Mouse (Mus musculus) hindbrain, embryonic 14.5 days (tissue): ENCODE data around the gene Ddx18. TPM values are rescaled to one million over a fixed set of nuclear protein-coding genes. Genes with fewer than 3 reads are reported as not detected.
A peak's percentile ranks its signal among the peaks of the same experiment; 100 is the strongest.

Source experiments
- ATAC-seq: fragments of 200-750 bp; cut with Nextera tagmentation; 2 replicates; pipeline ENCODE4 v1.8.0; 2017; ENCODE audit warnings: moderate number of reproducible peaks, mild to moderate bottlenecking, moderate TSS enrichment, moderate library complexity; ENCODE audit not compliant: low FRiP score
- DNase-seq: peaks from one replicate; pipeline ENCODE4 v3.0.0-alpha.2; 2015; ENCODE audit warnings: low spot score
- H3K27ac ChIP-seq: fragments of 300-500 bp; sonication (generic); 2 replicates; pipeline ENCODE4 v1.5.1; 2014; ENCODE audit warnings: mild to moderate bottlenecking, moderate library complexity
- H3K27me3 ChIP-seq: fragments of 300-500 bp; sonication (generic); 2 replicates; pipeline ENCODE4 v1.6.1; 2014; ENCODE audit warnings: mild to moderate bottlenecking, low read length, mixed read lengths; ENCODE audit not compliant: control insufficient read depth, insufficient read depth
- H3K36me3 ChIP-seq: fragments of 300-500 bp; sonication (generic); replicated peaks from 2 replicates; pipeline ENCODE4 v1.6.1; 2014; ENCODE audit not compliant: control insufficient read depth, insufficient read depth
- H3K4me1 ChIP-seq: fragments of 300-500 bp; sonication (generic); replicated peaks from 2 replicates; pipeline ENCODE4 v1.6.1; 2014; ENCODE audit warnings: antibody characterized with exemption, low read length, mixed read lengths; ENCODE audit not compliant: control insufficient read depth, insufficient read depth
- H3K4me2 ChIP-seq: fragments of 300-500 bp; sonication (generic); replicated peaks from 2 replicates; pipeline ENCODE4 v1.6.1; 2014; ENCODE audit warnings: mild to moderate bottlenecking, moderate library complexity
- H3K4me3 ChIP-seq: fragments of 300-500 bp; sonication (generic); replicated peaks from 2 replicates; pipeline ENCODE4 v1.5.1; 2014; ENCODE audit warnings: mild to moderate bottlenecking, low read length
- H3K9ac ChIP-seq: fragments of 300-500 bp; sonication (generic); 2 replicates; pipeline ENCODE4 v1.6.1; 2014
- H3K9me3 ChIP-seq: fragments of 300-500 bp; sonication (generic); 2 replicates; pipeline ENCODE4 v1.6.1; 2016; ENCODE audit warnings: low read length; ENCODE audit not compliant: control insufficient read depth
- WGBS: fragments of 180-500 bp; shearing (Covaris S2); extraction: QIAGEN DNeasy Blood & Tissue Kit; methylation state at CpG from one replicate; pipeline ENCODE4 v1.1.7; 2014; 5-methylcytosine and 5-hydroxymethylcytosine counted together
- polyA plus RNA-seq: library from polyadenylated mRNA; unstranded; fragments of >200 nt; fragmentation: Nextera tagmentation; extraction: Ambion mirVana; gene quantifications from 2 replicates; pipeline ENCODE4 v1.2.1, GENCODE M21; 2014

Gene Ddx18
- polyA plus RNA-seq, 1 experiment from 2014 or later: 35.3 TPM

- WGBS: 0% methylated on average over 1 of the region's 1 CpGs
- H3K27ac ChIP-seq: no peak overlapping the region
- H3K27me3 ChIP-seq: no peaks in the 10 kb centered on the region
- H3K9ac ChIP-seq: no peak overlapping the region
- no peaks in the 10 kb centered on the region for H3K36me3 ChIP-seq
- ATAC-seq (no peak), DNase-seq (no peak)
- no peaks in the 10 kb centered on the region for H3K9me3 ChIP-seq
- no peak overlapping the region for H3K4me3 ChIP-seq
- no peaks in the 10 kb centered on the region for H3K4me1 ChIP-seq
- no peak overlapping the region for H3K4me2 ChIP-seq
Measured at GRCm38 (mm10) chr1:121577491-121577890, 9.7 kb upstream of the Ddx18 start.

DNA sequence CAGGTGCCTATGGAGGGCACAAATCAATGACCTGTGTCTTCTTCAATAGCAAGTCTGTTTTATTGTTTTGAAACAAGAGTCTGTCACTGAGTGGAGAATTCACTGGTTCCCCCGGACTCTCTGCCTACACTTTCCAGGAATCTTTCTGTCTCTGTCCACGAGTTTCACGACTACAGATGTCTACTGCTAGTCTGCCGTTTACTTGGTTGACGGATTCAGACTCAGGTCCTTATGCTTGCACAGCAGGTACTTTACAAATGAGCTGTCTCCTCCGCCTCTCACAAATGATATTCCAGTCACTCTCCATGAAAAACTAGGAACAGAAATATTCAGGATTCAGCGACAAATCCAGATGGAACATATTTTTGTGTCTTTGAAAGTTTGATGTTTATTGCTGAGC, 2.7 kb upstream of the Ddx18 start:
- DNase-seq (no peak), ATAC-seq (no peak)
- Histone ChIP-seq H3K9ac (no peak overlapping the region), H3K4me3 (no peak overlapping the region), H3K9me3 (no peaks in the 10 kb centered on the region), H3K4me2 (no peak overlapping the region), H3K27me3 (no peaks in the 10 kb centered on the region), H3K36me3 (peaks cover 2% of the 10 kb centered on the region; the same call in 1 of the 2 replicates), H3K27ac (no peak overlapping the region), H3K4me1 (peaks cover 8% of the 10 kb centered on the region; the same call in 1 of the 2 replicates)
- WGBS: 87% methylated on average over 7 of the region's 7 CpGs

- Histone ChIP-seq H3K9ac (no peak overlapping the region), H3K27me3 (no peaks in the 10 kb centered on the region), H3K36me3 (peaks cover 97% of the 10 kb centered on the region), H3K4me3 (no peak overlapping the region), H3K4me1 (no peaks in the 10 kb centered on the region), H3K4me2 (no peak overlapping the region), H3K9me3 (no peaks in the 10 kb centered on the region), H3K27ac (no peak overlapping the region)
- no peak for DNase-seq
- WGBS: 93% methylated on average over 5 of the region's 5 CpGs
- ATAC-seq: no peak
Measured at GRCm38 (mm10) chr1:121557861-121558260, 9.9 kb downstream of the Ddx18 start.

DNA sequence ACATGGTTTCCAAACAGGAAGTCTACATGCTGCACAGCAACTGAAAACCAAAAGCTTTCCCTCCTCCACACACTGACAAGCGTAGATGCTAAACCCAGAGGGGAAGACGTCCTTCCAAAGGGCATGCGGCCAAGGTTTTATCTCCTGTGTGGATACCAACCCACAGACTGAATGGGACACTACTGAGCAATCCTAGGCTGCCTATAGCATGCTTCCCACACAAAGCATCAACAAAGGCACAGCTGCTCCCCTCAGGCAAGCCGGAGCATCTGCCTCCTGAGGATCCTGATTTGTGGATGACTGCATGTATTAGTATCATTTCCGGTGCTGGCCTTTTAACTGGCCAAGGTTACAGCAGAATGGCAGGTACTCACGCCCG, 16.3 kb downstream of the Ddx18 start:
- Histone ChIP-seq H3K36me3 (peaks cover 55% of the 10 kb centered on the region), H3K9ac (no peak overlapping the region), H3K4me3 (no peak overlapping the region), H3K4me1 (no peaks in the 10 kb centered on the region), H3K27me3 (no peaks in the 10 kb centered on the region), H3K4me2 (no peak overlapping the region), H3K9me3 (no peaks in the 10 kb centered on the region), H3K27ac (no peak overlapping the region; the same call in 1 of the 2 replicates)
- DNase-seq (no peak), ATAC-seq (0 out of 2 replicates have a peak, but pooled peaks have one; percentile 49)
- 70% methylated on average over 7 of the region's 7 CpGs for WGBS

DNA sequence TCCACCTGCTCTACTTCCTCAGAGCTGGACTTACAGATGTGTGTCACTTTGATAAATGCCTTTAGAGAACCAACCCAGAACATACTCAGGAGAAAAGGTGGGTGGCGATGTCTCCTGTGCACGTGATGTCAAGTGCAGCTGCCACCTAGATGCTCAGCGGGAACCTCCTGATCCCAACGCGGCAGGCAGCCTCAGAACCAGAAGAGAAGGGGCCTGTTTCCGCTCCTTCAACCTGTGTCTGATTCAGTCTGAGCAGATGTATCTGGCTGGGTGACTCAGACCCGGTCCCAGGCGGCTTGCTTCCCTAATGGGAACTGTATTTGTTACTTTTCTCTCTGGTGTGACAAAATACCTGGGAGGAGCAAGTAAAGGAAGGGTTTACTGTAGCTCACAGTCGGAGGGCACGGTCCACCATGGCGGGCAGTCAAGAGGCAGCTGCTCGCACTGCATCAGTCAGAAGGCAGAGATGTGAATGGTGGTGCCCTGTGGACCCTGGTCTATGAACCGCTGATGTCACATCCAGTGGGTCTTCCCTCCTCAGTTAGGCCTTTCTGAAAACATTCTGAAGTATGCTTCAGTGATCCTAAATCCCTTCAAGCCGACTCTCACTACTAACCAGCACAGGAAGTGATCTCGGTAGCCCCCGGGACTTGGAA, 16.9 kb downstream of the Ddx18 start:
- Histone ChIP-seq H3K4me1 (no peaks in the 10 kb centered on the region), H3K9me3 (no peaks in the 10 kb centered on the region), H3K9ac (no peak overlapping the region), H3K36me3 (peaks cover 50% of the 10 kb centered on the region), H3K4me3 (no peak overlapping the region), H3K4me2 (no peak overlapping the region), H3K27me3 (no peaks in the 10 kb centered on the region), H3K27ac (no peak overlapping the region)
- DNase-seq: no peak
- WGBS: 88% methylated on average over 16 of the region's 16 CpGs
- ATAC-seq: no peak

- no peaks in the 10 kb centered on the region for H3K9me3 ChIP-seq
- no peak overlapping the region for H3K27ac ChIP-seq
- H3K4me2 ChIP-seq: no peak overlapping the region
- H3K36me3 ChIP-seq: peaks cover 35% of the 10 kb centered on the region
- no peak for DNase-seq
- H3K9ac ChIP-seq: no peak overlapping the region
- no peaks in the 10 kb centered on the region for H3K27me3 ChIP-seq
- WGBS: 70% methylated on average over 4 of the region's 4 CpGs
- H3K4me3 ChIP-seq: no peak overlapping the region
- no peak for ATAC-seq
- H3K4me1 ChIP-seq: no peaks in the 10 kb centered on the region
Measured at GRCm38 (mm10) chr1:121549456-121549855, 18.3 kb downstream of the Ddx18 start.

- H3K4me1 ChIP-seq: no peaks in the 10 kb centered on the region
- DNase-seq (no peak), ATAC-seq (no peak)
- no peaks in the 10 kb centered on the region for H3K9me3 ChIP-seq
- H3K27me3 ChIP-seq: no peaks in the 10 kb centered on the region
- no peak overlapping the region for H3K4me2 ChIP-seq
- peaks cover 28% of the 10 kb centered on the region for H3K36me3 ChIP-seq
- no peak overlapping the region for H3K4me3 ChIP-seq
- no peak overlapping the region for H3K27ac ChIP-seq
- H3K9ac ChIP-seq: no peak overlapping the region
- WGBS: 92% methylated on average over 4 of the region's 4 CpGs
Measured at GRCm38 (mm10) chr1:121548667-121549066, 19.1 kb downstream of the Ddx18 start.

DNA sequence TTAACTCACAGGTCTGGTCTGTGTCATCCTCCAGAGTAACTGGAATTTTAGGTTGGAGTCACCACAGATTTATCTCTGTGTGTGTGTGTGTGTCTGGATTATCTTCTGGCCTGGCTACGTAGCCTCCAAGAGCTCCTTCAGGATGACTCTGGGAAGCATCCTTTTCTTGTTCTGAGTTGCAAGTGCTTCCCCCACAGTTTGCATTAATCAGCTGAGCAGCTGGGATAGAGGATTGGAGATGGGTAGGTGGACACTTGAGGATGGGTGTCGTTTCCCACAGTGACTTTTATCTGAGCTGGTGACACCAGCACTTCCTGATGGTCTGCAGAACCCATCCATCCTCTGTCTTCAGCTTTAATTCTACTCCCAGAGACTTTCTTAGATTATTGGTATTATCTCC, 20.9 kb downstream of the Ddx18 start:
- H3K27me3 ChIP-seq: no peaks in the 10 kb centered on the region
- no peak overlapping the region for H3K9ac ChIP-seq
- peaks cover 11% of the 10 kb centered on the region for H3K36me3 ChIP-seq
- no peak overlapping the region for H3K4me3 ChIP-seq
- H3K4me2 ChIP-seq: no peak overlapping the region
- 87% methylated on average over 2 of the region's 2 CpGs for WGBS
- H3K9me3 ChIP-seq: no peaks in the 10 kb centered on the region
- ATAC-seq: no peak
- no peaks in the 10 kb centered on the region for H3K4me1 ChIP-seq
- no peak overlapping the region for H3K27ac ChIP-seq
- no peak for DNase-seq

DNA sequence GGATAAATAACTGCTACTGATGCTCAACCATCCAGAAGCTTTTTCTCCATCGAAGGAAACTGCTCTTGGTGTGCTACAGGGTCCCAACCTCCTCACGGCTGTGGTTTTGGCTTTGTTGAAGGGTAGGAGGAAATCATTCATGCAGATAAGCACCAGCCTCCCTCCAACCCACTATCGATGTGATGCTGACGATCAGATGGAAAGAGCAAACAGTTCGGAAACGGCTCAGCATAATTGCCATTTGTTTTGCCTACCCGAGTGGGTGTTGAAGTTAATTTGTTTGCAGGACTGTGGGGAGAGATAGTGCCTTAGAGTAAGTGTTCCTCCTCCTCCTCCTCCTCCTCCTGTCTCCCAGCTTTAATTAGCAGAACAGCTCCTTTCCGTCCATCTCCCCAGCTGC, 27.4 kb downstream of the Ddx18 start:
- H3K4me1 ChIP-seq: no peaks in the 10 kb centered on the region
- H3K9me3 ChIP-seq: no peaks in the 10 kb centered on the region
- DNase-seq (no peak), ATAC-seq (no peak)
- H3K9ac ChIP-seq: no peak overlapping the region
- H3K4me3 ChIP-seq: no peak overlapping the region
- WGBS: 76% methylated on average over 8 of the region's 8 CpGs
- no peak overlapping the region for H3K4me2 ChIP-seq
- H3K27me3 ChIP-seq: no peaks in the 10 kb centered on the region
- H3K27ac ChIP-seq: no peak overlapping the region
- no peaks in the 10 kb centered on the region for H3K36me3 ChIP-seq

- ATAC-seq: no peak
- peaks cover 15% of the 10 kb centered on the region for H3K4me1 ChIP-seq
- H3K36me3 ChIP-seq: no peaks in the 10 kb centered on the region
- 72% methylated on average over 7 of the region's 7 CpGs for WGBS
- H3K9ac ChIP-seq: no peak overlapping the region
- H3K4me3 ChIP-seq: no peak overlapping the region
- H3K9me3 ChIP-seq: no peaks in the 10 kb centered on the region
- no peak overlapping the region for H3K4me2 ChIP-seq
- H3K27ac ChIP-seq: no peak overlapping the region
- DNase-seq: no peak
- peaks cover 25% of the 10 kb centered on the region for H3K27me3 ChIP-seq
Measured at GRCm38 (mm10) chr1:121531439-121531838, 36.4 kb downstream of the Ddx18 start.
